Mouse (Mus musculus) heart, postnatal 36 days (tissue): ENCODE results near the gene Inhbc. TPM values are rescaled to one million over a fixed set of nuclear protein-coding genes. Genes with fewer than 3 reads are reported as not detected.

ENCODE experiments used
- DNase-seq, 2 experiments: peaks; one replicate each; pipeline ENCODE4 v3.0.0; 2021 to 2022
- intact Hi-C: fragments of 180-260 bp; cut with DNase I; formaldehyde crosslinking; loops from one replicate; pipeline ENCODE4 v1.15.1; 2025
- total RNA-seq, 2 experiments: library from RNA; stranded (reverse); gene quantifications; 2 replicates each; pipeline ENCODE4 v1.2.3; 2021

Inhbc gene
- total RNA-seq, 2 experiments from 2014 or later = not detected

GRCm38 (mm10) chr10:127352766-127353165 is 17.5 kb downstream of the Inhbc start:
- intact Hi-C loops = loop anchor here (5.0 kb wide), 2 partner anchors 85 to 100 kb away; no protein-coding TSS in a partner anchor
- no peak for DNase-seq

DNA sequence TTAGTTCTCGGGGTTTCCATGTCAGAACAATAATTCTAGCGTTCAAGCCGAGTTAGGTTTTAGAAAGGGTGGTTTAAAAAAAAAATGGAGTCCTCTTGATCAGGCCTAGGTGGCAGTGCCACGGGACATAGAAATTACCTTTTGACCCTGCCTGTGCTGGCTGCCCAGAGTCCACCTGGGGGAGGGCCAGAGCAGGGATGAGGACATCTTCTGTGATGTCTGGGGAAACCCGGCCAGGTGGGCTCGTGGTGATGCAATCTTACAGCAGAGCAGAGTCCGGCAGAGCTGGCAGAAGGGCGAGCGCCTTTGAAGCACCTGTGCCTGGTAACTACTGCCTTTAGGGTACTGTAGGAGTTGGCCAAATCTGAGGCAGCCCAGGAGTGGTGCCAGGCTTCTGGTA is 18.0 kb downstream of the Inhbc start:
- no peak for DNase-seq
- intact Hi-C loops = loop anchor here (5.0 kb wide), 2 partner anchors 85 to 100 kb away; no protein-coding TSS in a partner anchor

DNA sequence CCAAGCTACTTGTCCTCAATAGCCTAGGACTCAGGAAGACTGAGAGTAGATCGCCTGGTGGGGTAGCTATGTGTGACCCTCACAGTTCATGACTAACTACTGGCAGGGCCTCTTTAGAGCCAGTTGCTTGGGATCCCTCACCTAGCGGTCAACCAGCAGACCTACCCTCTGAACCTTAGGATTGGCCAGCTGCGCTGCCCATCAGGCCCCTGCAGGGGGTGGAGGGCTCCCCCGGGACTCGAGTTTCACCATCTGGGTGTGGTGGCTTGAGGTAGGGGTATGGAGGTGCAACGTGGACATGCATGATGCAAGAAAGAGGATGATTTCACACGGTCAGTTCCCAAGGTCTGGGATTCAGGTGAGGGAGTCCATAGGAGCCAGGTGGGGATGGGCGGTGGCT is 18.5 kb downstream of the Inhbc start:
- intact Hi-C loops = loop anchor here (5.0 kb wide), 2 partner anchors 86 to 101 kb away; no protein-coding TSS in a partner anchor
- no peak for DNase-seq

GRCm38 (mm10) chr10:127351285-127351595 is 19.0 kb downstream of the Inhbc start:
- no peak for DNase-seq
- intact Hi-C loops = loop anchor here (5.0 kb wide), 2 partner anchors 86 to 101 kb away; no protein-coding TSS in a partner anchor

GRCm38 (mm10) chr10:127350594-127351284 is 19.5 kb downstream of the Inhbc start:
- peak; percentile 55 to 65 for DNase-seq

DNA sequence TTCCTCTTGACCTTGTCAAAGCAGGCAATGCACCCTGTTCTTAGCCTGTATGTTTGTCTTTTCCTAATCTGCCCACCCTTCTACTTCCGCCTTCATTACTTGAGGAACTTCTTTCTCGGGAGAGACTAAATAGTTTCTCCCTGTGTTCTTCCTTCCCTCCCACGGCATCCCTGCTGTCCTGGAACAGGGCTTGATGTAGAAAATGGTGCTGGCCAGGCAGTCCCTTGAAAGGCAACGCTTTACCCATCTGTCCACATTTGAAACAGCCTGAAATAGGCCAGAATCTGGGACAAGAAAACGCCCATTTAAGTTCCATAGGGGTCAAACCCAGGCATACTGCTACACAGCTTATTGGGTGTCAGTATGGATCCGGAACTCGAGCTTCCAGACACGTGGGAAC is 20.4 kb downstream of the Inhbc start:
- intact Hi-C loops = loop anchor here (5.0 kb wide), 2 partner anchors 87 to 102 kb away; no protein-coding TSS in a partner anchor
- DNase-seq = no peak

More at GRCm38 (mm10) chr10:127350594-127351284, 19.5 kb downstream of the Inhbc start:
- intact Hi-C loops = loop anchor here (5.0 kb wide), 2 partner anchors 87 to 102 kb away; no protein-coding TSS in a partner anchor

GRCm38 (mm10) chr10:127348957-127349356 is 21.3 kb downstream of the Inhbc start:
- intact Hi-C loops = no loop called here

GRCm38 (mm10) chr10:127346173-127346572 is 24.1 kb downstream of the Inhbc start:
- intact Hi-C loops = no loop called here
- no peak for DNase-seq

More at GRCm38 (mm10) chr10:127348957-127349356, 21.3 kb downstream of the Inhbc start:
- DNase-seq = no peak

GRCm38 (mm10) chr10:127343029-127343428 is 27.2 kb downstream of the Inhbc start:
- intact Hi-C loops = no loop called here
- DNase-seq = no peak

- intact Hi-C loops = no loop called here
- peak; percentile 88 to 89 for DNase-seq
Observed at GRCm38 (mm10) chr10:127341891-127342639, 28.2 kb downstream of the Inhbc start, which contains the start of gene Gli1. Gli1 (minus strand) TSS chr10:127341974.

GRCm38 (mm10) chr10:127341360-127341690 is 28.9 kb downstream of the Inhbc start:
- intact Hi-C loops = no loop called here
- DNase-seq = no peak

DNA sequence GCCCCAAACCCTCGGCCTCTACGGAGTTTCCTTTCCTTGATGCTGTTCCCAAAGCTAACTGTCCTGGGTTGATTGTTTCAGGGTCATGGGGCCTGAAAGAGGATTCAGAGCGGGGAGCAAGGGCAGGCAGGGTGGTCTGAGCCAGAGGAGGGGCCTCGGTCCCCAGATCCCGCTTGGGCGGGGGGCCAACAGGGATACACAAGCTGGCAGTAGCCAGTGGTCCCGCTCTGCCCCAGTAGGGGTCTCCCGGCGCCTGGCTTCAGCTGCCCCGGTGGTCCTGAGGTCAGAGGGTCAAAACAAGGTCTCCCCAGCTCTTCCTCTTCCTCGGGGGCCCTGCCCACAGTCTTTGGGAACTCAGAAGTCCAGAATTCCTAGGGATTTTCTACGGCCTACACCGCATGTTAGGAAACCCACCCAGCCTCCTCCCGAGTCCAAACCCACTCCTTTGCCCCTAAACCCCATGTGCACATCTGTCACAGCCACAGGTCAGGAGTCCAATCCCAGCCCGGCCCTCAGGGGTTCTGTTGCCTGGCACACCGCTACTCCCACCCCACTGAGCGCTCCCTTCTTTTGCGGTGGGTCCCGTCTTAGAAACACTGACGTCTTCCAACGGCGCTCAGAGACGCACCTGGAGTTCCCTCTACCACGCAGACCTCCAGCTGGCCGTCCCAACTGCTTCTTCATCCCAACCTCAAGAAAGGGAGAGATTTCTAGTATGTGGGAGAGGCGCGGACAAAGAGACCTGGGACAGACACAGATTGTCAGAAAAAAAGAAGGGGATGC is 29.5 kb downstream of the Inhbc start:
- intact Hi-C loops = no loop called here
- no peak for DNase-seq

DNA sequence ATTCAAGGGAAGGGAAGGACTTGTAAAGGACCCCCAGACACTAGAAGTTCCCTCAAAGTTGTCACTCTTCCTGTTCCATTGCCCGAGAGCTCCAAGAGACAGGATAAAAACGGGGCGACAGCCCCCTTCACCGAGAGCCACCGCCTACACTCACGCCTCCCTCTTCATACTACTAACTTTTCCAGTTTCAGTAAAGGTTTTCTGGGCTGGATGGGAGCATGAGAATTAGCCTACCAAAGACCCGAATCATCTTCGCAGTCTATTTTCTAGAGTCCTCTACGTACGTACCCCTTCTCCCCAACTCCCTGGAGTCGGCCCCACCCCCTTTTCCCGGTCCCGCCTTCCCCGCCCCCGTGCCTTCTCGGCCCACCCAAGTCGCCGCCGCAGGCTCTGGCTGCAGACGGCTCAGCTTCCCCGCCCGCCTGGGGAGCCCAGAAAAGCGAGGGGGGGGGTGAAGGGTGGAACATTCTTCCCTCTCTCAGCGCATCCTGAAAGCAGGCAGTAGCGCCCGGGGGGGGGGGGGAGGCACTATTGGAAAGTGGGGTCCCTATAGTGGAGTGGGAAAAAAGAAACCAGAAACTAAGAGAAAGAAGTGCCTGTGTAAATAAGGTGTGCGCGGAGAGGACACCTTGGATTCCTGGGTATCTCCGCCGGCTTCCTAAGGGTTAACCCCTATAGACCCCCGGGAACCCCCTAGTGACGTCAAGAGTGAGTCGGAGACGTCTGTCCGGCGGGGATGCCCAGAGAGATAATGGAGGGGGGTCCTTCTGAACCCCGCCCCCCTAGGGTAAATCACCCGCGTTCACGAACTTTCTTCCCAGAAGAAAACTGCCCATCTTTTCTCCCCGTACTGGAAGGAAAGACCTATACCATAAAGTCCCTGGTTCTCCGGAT is 30.3 kb downstream of the Inhbc start:
- intact Hi-C loops = loop anchor here (5.0 kb wide), 1 partner anchor 218 kb away; the partner anchor contains the start of gene Os9
- peak; percentile 59 to 72 for DNase-seq

DNA sequence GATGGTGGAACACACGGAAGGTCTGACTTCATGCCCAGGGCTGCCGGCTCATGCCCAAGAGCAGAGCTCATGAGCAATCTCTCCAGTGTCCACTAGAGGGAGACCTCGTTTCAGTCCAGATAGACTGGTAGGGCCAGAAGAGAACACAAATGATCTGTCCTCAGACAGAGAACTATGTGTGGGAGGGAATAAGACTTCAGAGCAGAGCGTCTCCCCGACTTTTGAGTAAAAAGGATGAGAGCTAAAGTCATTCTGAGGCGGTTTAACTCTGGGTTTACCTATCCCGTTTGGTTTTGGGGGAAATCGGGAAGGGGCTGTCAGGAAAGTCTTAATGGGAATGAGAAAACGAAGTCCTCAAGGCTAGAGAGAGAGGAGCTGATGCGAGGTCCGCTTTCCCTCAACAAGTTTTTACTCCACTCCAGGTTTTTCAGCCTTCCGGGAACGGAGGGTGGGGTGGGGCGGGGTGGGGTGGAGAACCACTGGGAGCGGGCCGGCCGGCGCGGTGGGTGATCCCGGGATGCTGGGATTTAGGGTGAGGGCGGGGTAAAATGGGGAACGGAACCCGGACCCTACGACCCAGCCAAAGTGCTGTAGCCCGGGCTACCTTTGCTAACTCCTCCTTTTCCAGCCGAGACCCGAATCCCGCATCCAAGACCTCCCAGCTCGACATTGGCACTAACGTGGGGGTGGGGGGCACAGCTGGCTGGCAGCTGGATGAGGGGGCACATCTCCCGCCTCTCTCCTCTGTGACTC is 31.1 kb downstream of the Inhbc start:
- DNase-seq = peak; percentile 84 to 88
- intact Hi-C loops = loop anchor here (5.0 kb wide), 1 partner anchor 217 kb away; the partner anchor contains the start of gene Os9

GRCm38 (mm10) chr10:127337536-127338099 is 32.6 kb downstream of the Inhbc start:
- intact Hi-C loops = loop anchor here (5.0 kb wide), 1 partner anchor 215 kb away; the partner anchor contains the start of gene Os9
- DNase-seq = no peak

DNA sequence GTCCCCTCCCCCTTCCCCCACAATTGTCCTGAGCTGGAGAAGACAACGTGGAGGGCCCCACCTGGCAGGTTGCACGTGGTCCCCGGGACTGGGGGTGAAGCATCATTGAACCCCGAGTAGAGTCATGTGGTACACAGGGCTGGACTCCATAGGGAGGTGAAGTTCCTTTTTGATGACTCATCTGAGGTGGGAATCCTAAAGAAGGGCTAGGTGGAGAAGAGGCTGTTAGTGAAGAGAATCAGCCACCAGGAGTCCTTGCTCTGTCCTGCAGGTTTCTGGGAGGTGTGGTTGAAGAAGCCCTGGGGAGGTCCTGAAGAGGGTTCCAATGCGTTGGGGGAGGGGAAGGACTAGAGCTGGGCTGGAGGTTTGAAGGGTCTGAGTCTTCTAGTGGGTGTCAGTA is 33.3 kb downstream of the Inhbc start:
- DNase-seq = no peak
- intact Hi-C loops = loop anchor here (5.0 kb wide), 1 partner anchor 215 kb away; the partner anchor contains the start of gene Os9

GRCm38 (mm10) chr10:127335271-127335670 is 35.0 kb downstream of the Inhbc start:
- DNase-seq = no peak
- intact Hi-C loops = loop anchor here (5.0 kb wide), 1 partner anchor 213 kb away; the partner anchor contains the start of gene Os9

GRCm38 (mm10) chr10:127333152-127333551 is 37.1 kb downstream of the Inhbc start:
- intact Hi-C loops = no loop called here

More at GRCm38 (mm10) chr10:127333152-127333551, 37.1 kb downstream of the Inhbc start:
- DNase-seq = no peak
